Mouse (Mus musculus) adipose tissue, adult 10 weeks (tissue): ENCODE results near the gene Itm2b. TPM values are rescaled to one million over a fixed set of nuclear protein-coding genes. Genes with fewer than 3 reads are reported as not detected.

Experiments
- polyA plus RNA-seq: library from polyadenylated mRNA; stranded (reverse); fragments of 350-450 nt; fragmentation: Illumina TruSeq; extraction: RNeasy Lipid Tissue Mini Kit (QIAGEN cat#74804); gene quantifications from one replicate; pipeline ENCODE4 v1.2.3, GENCODE M21; 2014; ENCODE audit warnings: low read depth, low replicate concordance

Gene Itm2b
- polyA plus RNA-seq = 6,830 TPM

DNA sequence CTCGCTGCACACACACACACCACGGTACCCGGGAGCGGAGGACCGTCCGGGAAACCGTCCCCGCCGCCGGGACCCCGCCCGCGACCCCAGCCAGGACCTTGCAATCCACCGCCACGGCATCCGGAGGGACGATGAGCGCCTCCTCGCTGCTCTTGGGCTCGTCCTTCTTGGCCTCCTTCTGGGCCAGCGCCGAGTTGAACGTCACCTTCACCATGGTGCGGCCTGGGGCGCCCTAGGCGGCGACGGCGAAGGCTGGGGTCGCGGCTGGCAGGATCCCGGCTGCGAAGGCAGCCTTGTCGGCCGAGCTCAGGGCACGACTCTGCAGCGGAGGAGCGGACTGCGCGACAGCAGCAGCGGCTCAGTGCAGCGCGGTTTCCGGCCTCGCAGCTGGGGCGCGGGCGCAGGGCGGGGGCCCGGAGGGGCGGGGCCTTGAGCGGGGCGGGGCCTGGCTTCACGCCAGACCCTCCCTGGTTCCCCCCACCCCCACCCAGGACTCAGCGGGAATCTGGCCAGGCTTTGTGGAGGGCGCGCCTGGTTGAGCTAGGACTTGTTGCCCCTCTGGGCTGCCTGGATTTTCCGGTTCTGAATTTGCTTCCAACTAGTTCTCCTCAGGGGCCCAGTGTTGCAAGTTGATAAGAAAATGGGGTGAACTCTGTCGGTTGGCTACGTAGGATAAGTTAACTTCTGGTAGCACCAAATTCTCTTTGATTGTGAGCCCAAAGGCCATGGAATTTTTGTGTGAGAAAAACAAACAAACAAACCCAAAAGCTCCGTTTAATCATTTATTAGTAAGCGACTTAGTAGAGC is at the start of gene Itm2b:
Itm2b (minus strand) TSS at position 377 of the 807 bp plus-strand sequence.

DNA sequence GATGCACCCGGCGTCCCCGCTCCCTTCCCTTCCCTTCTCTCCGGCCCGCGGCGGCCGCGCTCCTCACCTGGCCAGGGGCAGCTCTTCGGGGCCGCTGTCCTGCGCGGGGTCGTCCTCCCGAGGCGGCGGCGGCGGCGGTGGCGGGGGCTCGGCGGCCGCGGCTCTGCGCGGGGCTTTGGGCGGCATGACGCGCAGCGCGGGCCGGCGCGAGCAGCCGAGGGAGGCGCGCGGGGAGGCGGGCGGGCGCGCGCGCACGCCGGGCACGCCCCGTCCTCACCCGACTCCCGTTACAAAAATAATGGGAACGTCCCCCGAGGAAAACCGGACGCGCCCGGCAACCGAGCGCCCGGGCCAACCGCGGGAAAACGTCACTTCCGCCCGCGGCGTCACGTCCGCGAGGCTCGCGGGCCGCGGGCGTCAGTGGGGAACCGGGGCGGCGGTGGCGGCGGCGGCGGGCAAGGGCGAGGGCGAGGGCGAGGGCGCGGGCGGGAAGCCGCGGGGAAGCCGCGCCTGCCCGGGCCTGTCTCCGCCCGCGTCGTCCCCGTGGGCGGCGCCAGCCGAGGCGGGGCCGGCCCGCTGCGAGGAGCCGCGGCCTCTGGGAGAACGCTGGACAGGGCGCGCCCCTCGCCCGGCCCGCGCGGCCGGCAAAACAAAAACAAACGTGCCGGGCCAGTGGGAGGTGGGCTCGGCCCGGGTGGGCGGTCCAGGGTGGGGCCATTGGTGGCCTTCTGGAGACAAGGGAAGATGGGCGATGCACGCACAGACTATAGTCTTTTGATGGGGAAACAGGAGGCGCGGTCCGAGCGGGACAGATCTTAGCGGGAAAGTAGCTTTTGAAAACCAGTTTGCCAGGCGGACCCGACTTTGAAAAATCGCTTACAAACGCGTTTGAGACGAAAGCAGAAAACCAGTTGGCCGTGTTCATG is 59.4 kb downstream of the Itm2b start, which contains the start of gene Rb1:
Rb1 (minus strand) TSS at position 367 of the 926 bp plus-strand sequence.

Other genes starting within 250 kb of the Itm2b start
- 10.5 TPM for gene Lpar6, start 147.4 kb downstream of the Itm2b start, polyA plus RNA-seq
- 27.0 TPM for gene Rb1, start 59.5 kb downstream of the Itm2b start, polyA plus RNA-seq
- gene Med4, start 124.7 kb upstream of the Itm2b start, polyA plus RNA-seq = 35.6 TPM
- 87.6 TPM for gene Sucla2, start 140.0 kb upstream of the Itm2b start, polyA plus RNA-seq
- 2.8 TPM for gene Nudt15, start 163.0 kb upstream of the Itm2b start, polyA plus RNA-seq